ENCODE assay signal across 8 mouse cellular contexts in genomic region chr2:156721554-156722070, GRCm38 (mm10). TPM values are rescaled to one million over a fixed set of nuclear protein-coding genes. Genes with fewer than 3 reads are reported as not detected.
DNase-seq lines count a peak whose midpoint lies in the region; ATAC-seq lines count a peak whose summit lies in the region.

No protein-coding gene starts in this region.

- no peaks in the 10 kb centered on the region for H3K9me3 ChIP-seq in heart, embryonic 13.5 days
- H3K9me3 ChIP-seq in hindbrain, embryonic 13.5 days: no peaks in the 10 kb centered on the region
- H3K9me3 ChIP-seq in midbrain, embryonic 15.5 days: no peaks in the 10 kb centered on the region

- peaks cover 83% of the 10 kb centered on the region for H3K4me1 ChIP-seq in heart, embryonic 13.5 days
- H3K4me1 ChIP-seq in hindbrain, embryonic 13.5 days (replicated peaks): peaks cover 73% of the 10 kb centered on the region
- H3K4me1 ChIP-seq in midbrain, embryonic 15.5 days: peaks cover 69% of the 10 kb centered on the region

- peak overlapping the region; percentile 97 for H3K9ac ChIP-seq in heart, embryonic 13.5 days
- H3K9ac ChIP-seq in hindbrain, embryonic 13.5 days: peak overlapping the region; percentile 100
- H3K9ac ChIP-seq in midbrain, embryonic 15.5 days: peak overlapping the region; percentile 93

- H3K4me3 ChIP-seq in heart, embryonic 13.5 days: peak overlapping the region; percentile 84
- H3K4me3 ChIP-seq in hindbrain, embryonic 13.5 days: peak overlapping the region; percentile 97
- peak overlapping the region; percentile 75 for H3K4me3 ChIP-seq in midbrain, embryonic 15.5 days

- no peak for DNase-seq in heart, postnatal 25 days (ENCODE audit: low spot score)
- DNase-seq in Muller cell, postnatal 12 days (ENCODE audit: inconsistent ontology term): peak; percentile 46
- DNase-seq in cerebellum, adult 11-12 months: no peak
- DNase-seq in thymus, postnatal 36 days: no peak
- no peak for DNase-seq in frontal cortex, postnatal 14 days (ENCODE audit: low spot score in 2 of 2)

- no peak for ATAC-seq in heart, embryonic 13.5 days (ENCODE audit: extremely low read depth, insufficient number of reproducible peaks, low FRiP score, low TSS enrichment)
- no peak for ATAC-seq in hindbrain, embryonic 13.5 days (ENCODE audit: low FRiP score)
- 0 out of 2 replicates have a peak, but pooled peaks have one; percentile 1 for ATAC-seq in midbrain, embryonic 15.5 days (replicated peaks)

- intact Hi-C loops in heart, postnatal 25 days (cut with DNase I): loop anchor here (5.0 kb wide), 1 partner anchor 141 kb away; the partner anchor contains the start of gene Rab5if

- no peaks in the 10 kb centered on the region for H3K27me3 ChIP-seq in heart, embryonic 13.5 days (replicated peaks)
- H3K27me3 ChIP-seq in hindbrain, embryonic 13.5 days: no peaks in the 10 kb centered on the region
- H3K27me3 ChIP-seq in midbrain, embryonic 15.5 days (replicated peaks): no peaks in the 10 kb centered on the region

- H3K27ac ChIP-seq in heart, embryonic 13.5 days (replicated peaks): peak overlapping the region; percentile 87
- H3K27ac ChIP-seq in hindbrain, embryonic 13.5 days: peak overlapping the region; percentile 96
- peak overlapping the region; percentile 92 for H3K27ac ChIP-seq in midbrain, embryonic 15.5 days

- H3K4me2 ChIP-seq in heart, embryonic 13.5 days: peak overlapping the region; percentile 85
- H3K4me2 ChIP-seq in hindbrain, embryonic 13.5 days: peak overlapping the region; percentile 89
- H3K4me2 ChIP-seq in midbrain, embryonic 15.5 days: peak overlapping the region; percentile 74

- H3K36me3 ChIP-seq in heart, embryonic 13.5 days: no peaks in the 10 kb centered on the region
- no peaks in the 10 kb centered on the region for H3K36me3 ChIP-seq in hindbrain, embryonic 13.5 days
- H3K36me3 ChIP-seq in midbrain, embryonic 15.5 days (replicated peaks): no peaks in the 10 kb centered on the region

- WGBS in heart, embryonic 13.5 days: 1% methylated on average over 17 of the region's 17 CpGs
- 0% methylated on average over 17 of the region's 17 CpGs for WGBS in hindbrain, embryonic 13.5 days
- WGBS in midbrain, embryonic 15.5 days: under 1% methylated on average over 17 of the region's 17 CpGs

RNA-seq across cellular contexts. Expression of gene Myl9, which starts 53.6 kb away (rescaled TPM):
- polyA plus RNA-seq in heart, embryonic 13.5 days (2015; fragmentation: Nextera tagmentation; extraction: Ambion mirVana): 1,696 and 1,855 TPM in 2 replicates
- total RNA-seq in heart, postnatal 25 days (2021): 100 to 1,000 TPM; 200 to 205 TPM
- polyA plus RNA-seq in hindbrain, embryonic 13.5 days (2015; fragmentation: Nextera tagmentation; extraction: Ambion mirVana): 39.1 and 53.3 TPM in 2 replicates
- 41.2 and 41.6 TPM in 2 replicates for polyA plus RNA-seq in midbrain, embryonic 15.5 days (2015; fragmentation: Nextera tagmentation; extraction: Ambion mirVana)

Comparison
In these comparisons a context has a peak if more than half of its experiments do, and no peak if none do; other contexts are left out.
1. RNA of gene Myl9, which starts 53.6 kb away (polyA plus RNA-seq): 1,696 to 1,855 TPM in heart, embryonic 13.5 days; 41.2 to 41.6 TPM in midbrain, embryonic 15.5 days and 39.1 to 53.3 TPM in hindbrain, embryonic 13.5 days; every median in the first group is over 10 times any median in the second.
2. Peak in every context shown above with its lines, with median percentiles within 50 percentile points of each other: H3K27ac ChIP-seq, H3K4me2 ChIP-seq, H3K4me3 ChIP-seq and H3K9ac ChIP-seq.